Mouse (Mus musculus) spleen, adult 12 weeks (tissue): ENCODE results near the gene Rtn4rl2.
"Not testable (repeated sequence)": the region's sequence is repeated elsewhere in the genome, so short reads cannot be mapped to it uniquely, and the experiment has no call there.

Experiments used
- DNase-seq: peaks from one replicate; pipeline ENCODE4 v3.0.0; 2022; ENCODE audit warnings: low spot score

Rtn4rl2 gene

GRCm38 (mm10) chr2:84886234-84886731 lies at the start of gene Rtn4rl2:
TSS of gene Rtn4rl2 (minus strand) at chr2:84886710.
- no peak for DNase-seq

- DNase-seq = no peak
Measured at GRCm38 (mm10) chr2:84935065-84935464, 48.6 kb upstream of the Rtn4rl2 start.

- no peak for DNase-seq
Measured at GRCm38 (mm10) chr2:84934649-84935007, 48.1 kb upstream of the Rtn4rl2 start.

- DNase-seq = no peak
Measured at GRCm38 (mm10) chr2:84933992-84934648, 47.6 kb upstream of the Rtn4rl2 start.

- no peak for DNase-seq
Measured at GRCm38 (mm10) chr2:84930186-84930585, 43.7 kb upstream of the Rtn4rl2 start.

GRCm38 (mm10) chr2:84919601-84920108 lies 33.1 kb upstream of the Rtn4rl2 start:
- no peak for DNase-seq

GRCm38 (mm10) chr2:84918188-84918587 lies 31.7 kb upstream of the Rtn4rl2 start:
- DNase-seq = no peak

GRCm38 (mm10) chr2:84916548-84917320 lies 30.2 kb upstream of the Rtn4rl2 start:
- DNase-seq = no peak

GRCm38 (mm10) chr2:84915330-84915729 lies 28.8 kb upstream of the Rtn4rl2 start:
- DNase-seq = no peak

GRCm38 (mm10) chr2:84913881-84914280 lies 27.4 kb upstream of the Rtn4rl2 start:
- no peak for DNase-seq

- no peak for DNase-seq
Measured at GRCm38 (mm10) chr2:84912722-84913121, 26.2 kb upstream of the Rtn4rl2 start.

- not testable (repeated sequence) for DNase-seq
Measured at GRCm38 (mm10) chr2:84896686-84897085, 10.2 kb upstream of the Rtn4rl2 start.

- DNase-seq = no peak
Measured at GRCm38 (mm10) chr2:84895495-84896198, 9.1 kb upstream of the Rtn4rl2 start.

GRCm38 (mm10) chr2:84893359-84893758 lies 6.8 kb upstream of the Rtn4rl2 start:
- no peak for DNase-seq

- DNase-seq = peak; percentile 65
Measured at GRCm38 (mm10) chr2:84890045-84890340, 3.5 kb upstream of the Rtn4rl2 start.

- DNase-seq = no peak
Measured at GRCm38 (mm10) chr2:84889316-84890044, 3.0 kb upstream of the Rtn4rl2 start.

- DNase-seq = peak; percentile 58
Measured at GRCm38 (mm10) chr2:84888657-84889315, 2.3 kb upstream of the Rtn4rl2 start.

- DNase-seq = no peak
Measured at GRCm38 (mm10) chr2:84887411-84888271, 1.1 kb upstream of the Rtn4rl2 start.

- DNase-seq = peak; percentile 1
Measured at GRCm38 (mm10) chr2:84886821-84887281, 341 bp upstream of the Rtn4rl2 start.
